ENCODE assay signal across 8 mouse cellular contexts in the genomic region with DNA sequence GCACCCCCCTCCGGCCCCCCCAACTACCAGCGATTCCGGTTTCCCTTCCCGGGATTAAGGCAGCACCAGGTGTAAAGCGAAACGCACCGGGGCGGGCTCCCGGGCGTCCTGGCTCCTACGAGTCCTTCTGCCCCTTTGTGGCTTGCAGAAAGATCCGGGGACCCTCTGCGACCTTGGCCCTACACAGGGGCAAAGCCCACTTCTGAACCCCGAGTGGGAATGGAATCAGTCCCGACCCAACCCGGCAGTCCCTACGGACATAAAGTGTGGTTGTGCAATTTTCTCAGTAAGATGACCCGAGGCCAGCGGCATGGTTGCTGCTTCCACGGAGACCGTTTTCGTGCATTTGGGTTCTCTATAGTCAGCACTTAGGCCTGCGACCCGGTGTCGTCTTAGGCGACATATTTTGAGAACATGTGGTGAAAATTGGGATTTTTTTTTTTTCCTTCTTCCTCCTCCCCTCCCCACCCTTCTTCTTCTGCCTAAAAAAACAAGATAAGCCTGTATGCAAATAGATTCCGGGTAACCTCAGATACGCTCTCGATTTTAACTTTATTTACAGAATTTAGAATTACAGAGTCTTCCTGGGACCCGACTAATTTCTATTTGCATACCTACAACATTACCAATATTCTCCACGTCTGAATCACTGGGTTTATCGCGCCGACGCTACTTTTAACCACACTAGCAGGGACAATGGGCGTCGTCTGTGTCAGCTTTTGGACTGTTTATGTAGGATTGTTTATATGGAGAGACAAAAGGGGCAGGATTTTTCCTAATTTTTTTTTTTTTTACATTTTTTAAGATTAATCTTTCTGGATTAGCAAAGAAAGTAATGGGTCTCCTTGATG. TPM values are rescaled to one million over a fixed set of nuclear protein-coding genes. Genes with fewer than 3 reads are reported as not detected.
DNase-seq lines count a peak whose midpoint lies in the region; ATAC-seq and TF ChIP-seq lines count a peak whose summit lies in the region.

No protein-coding gene starts in this region.

- no peaks in the 10 kb centered on the region for H3K9me3 ChIP-seq in forebrain, embryonic 14.5 days (replicated peaks; ENCODE audit: control insufficient read depth, low read length)
- no peaks in the 10 kb centered on the region for H3K9me3 ChIP-seq in hindbrain, embryonic 10.5 days
- no peaks in the 10 kb centered on the region for H3K9me3 ChIP-seq in limb, embryonic 14.5 days (ENCODE audit: control insufficient read depth, low read length)
- no peaks in the 10 kb centered on the region for H3K9me3 ChIP-seq in midbrain, embryonic 16.5 days (replicated peaks; ENCODE audit: control insufficient read depth, low read length, poor library complexity, severe bottlenecking)

- H3K4me1 ChIP-seq in forebrain, embryonic 14.5 days (ENCODE audit: control insufficient read depth, insufficient read depth, low read length) = peaks cover 15% of the 10 kb centered on the region
- H3K4me1 ChIP-seq in hindbrain, embryonic 10.5 days (replicated peaks) = peaks cover 32% of the 10 kb centered on the region
- H3K4me1 ChIP-seq in limb, embryonic 14.5 days (ENCODE audit: control insufficient read depth, insufficient read depth, low read length) = peaks cover 17% of the 10 kb centered on the region
- H3K4me1 ChIP-seq in midbrain, embryonic 16.5 days (ENCODE audit: control insufficient read depth, insufficient read depth, low read length) = peaks cover 18% of the 10 kb centered on the region

- DNase-seq in CD4-positive, CD25-positive, alpha-beta regulatory T cell, adult 2 months (ENCODE audit: low read depth, low spot score) = peak; percentile 52
- peak; percentile 83 for DNase-seq in adrenal gland, adult 2 months
- DNase-seq in forebrain, embryonic 14.5 days (ENCODE audit: low spot score) = peak; percentile 15
- peak; percentile 46 for DNase-seq in hindbrain, embryonic 10.5 days (ENCODE audit: low spot score)
- DNase-seq in limb, embryonic 14.5 days (ENCODE audit: low spot score) = peak; percentile 27
- peak; percentile 64 for DNase-seq in thymus, postnatal 14 days
- DNase-seq in cerebellum, adult 11 months = no peak

- no peaks in the 10 kb centered on the region for H3K36me3 ChIP-seq in forebrain, embryonic 14.5 days (ENCODE audit: control insufficient read depth, insufficient read depth, low read length)
- no peaks in the 10 kb centered on the region for H3K36me3 ChIP-seq in hindbrain, embryonic 10.5 days
- no peaks in the 10 kb centered on the region for H3K36me3 ChIP-seq in limb, embryonic 14.5 days (ENCODE audit: control insufficient read depth, insufficient read depth, low read length)
- no peaks in the 10 kb centered on the region for H3K36me3 ChIP-seq in midbrain, embryonic 16.5 days (ENCODE audit: control insufficient read depth, insufficient read depth, low read length)

- peak overlapping the region; percentile 25 for H3K4me3 ChIP-seq in forebrain, embryonic 14.5 days (ENCODE audit: low read depth, low read length)
- H3K4me3 ChIP-seq in hindbrain, embryonic 10.5 days = peak overlapping the region; percentile 49
- H3K4me3 ChIP-seq in limb, embryonic 14.5 days (replicated peaks; ENCODE audit: low read length) = peak overlapping the region; percentile 36
- peak overlapping the region; percentile 3; the same call in 1 of the 2 replicates for H3K4me3 ChIP-seq in midbrain, embryonic 16.5 days (ENCODE audit: low read depth, low read length)

- WGBS in forebrain, embryonic 14.5 days = 5% methylated on average over 37 of the region's 37 CpGs
- 1% methylated on average over 37 of the region's 37 CpGs for WGBS in hindbrain, embryonic 10.5 days
- WGBS in limb, embryonic 14.5 days = 2% methylated on average over 37 of the region's 37 CpGs
- 4% methylated on average over 37 of the region's 37 CpGs for WGBS in midbrain, embryonic 16.5 days

- H3K4me2 ChIP-seq in forebrain, embryonic 14.5 days (ENCODE audit: low read length) = peak overlapping the region; percentile 54
- H3K4me2 ChIP-seq in limb, embryonic 14.5 days (replicated peaks; ENCODE audit: low read depth, low read length, severe bottlenecking) = peak overlapping the region; percentile 64
- H3K4me2 ChIP-seq in midbrain, embryonic 16.5 days (ENCODE audit: low read length) = peak overlapping the region; percentile 55

- no peak for TF ChIP-seq POLR2A in limb, embryonic 14.5 days (IDR thresholded peaks at IDR 0.05; ENCODE audit: borderline replicate concordance, extremely low read depth, insufficient read depth, insufficient read length)

- H3K27me3 ChIP-seq in forebrain, embryonic 14.5 days (replicated peaks; ENCODE audit: control insufficient read depth, insufficient read depth, low read length) = no peaks in the 10 kb centered on the region
- H3K27me3 ChIP-seq in hindbrain, embryonic 10.5 days (ENCODE audit: insufficient read depth, poor library complexity, severe bottlenecking) = peaks cover 6% of the 10 kb centered on the region; the same call in 1 of the 2 replicates
- no peaks in the 10 kb centered on the region for H3K27me3 ChIP-seq in limb, embryonic 14.5 days (ENCODE audit: control insufficient read depth, insufficient read depth, low read length)
- no peaks in the 10 kb centered on the region for H3K27me3 ChIP-seq in midbrain, embryonic 16.5 days (ENCODE audit: control insufficient read depth, insufficient read depth, low read depth, low read length)

- peak overlapping the region; percentile 46; the same call in 1 of the 2 replicates for H3K9ac ChIP-seq in forebrain, embryonic 14.5 days (ENCODE audit: low read length)
- H3K9ac ChIP-seq in limb, embryonic 14.5 days (ENCODE audit: low read depth, low read length, severe bottlenecking) = peak overlapping the region; percentile 46; the same call in 1 of the 2 replicates
- H3K9ac ChIP-seq in midbrain, embryonic 16.5 days (ENCODE audit: low read depth, low read length) = peak overlapping the region; percentile 42

- 0 out of 2 replicates have a peak, but pooled peaks have one; percentile 12 for ATAC-seq in forebrain, embryonic 14.5 days
- no peak for ATAC-seq in limb, embryonic 14.5 days (ENCODE audit: low FRiP score, low read depth)
- ATAC-seq in midbrain, embryonic 16.5 days = no peak

- H3K27ac ChIP-seq in forebrain, embryonic 14.5 days (ENCODE audit: low read depth, low read length) = no peak overlapping the region
- peak overlapping the region; percentile 77 for H3K27ac ChIP-seq in hindbrain, embryonic 10.5 days
- H3K27ac ChIP-seq in limb, embryonic 14.5 days (replicated peaks; ENCODE audit: low read depth, low read length) = no peak overlapping the region
- H3K27ac ChIP-seq in midbrain, embryonic 16.5 days (ENCODE audit: low read length) = no peak overlapping the region

RNA-seq across cellular contexts. Expression of gene Zfp217, which starts 5.7 kb away (rescaled TPM):
- total RNA-seq in adrenal gland, adult 2 months (2021) = 10 to 100 TPM; 16.4 to 23.1 TPM
- 10.1 and 10.8 TPM in 2 replicates for polyA plus RNA-seq in adrenal gland, adult 2 months (2012; rRNA removed)
- polyA plus RNA-seq in forebrain, embryonic 14.5 days (2014; fragmentation: Nextera tagmentation; extraction: Ambion mirVana) = 1.7 and 1.8 TPM in 2 replicates
- polyA plus RNA-seq in hindbrain, embryonic 10.5 days (2016; fragmentation: Nextera tagmentation; extraction: Ambion mirVana) = 3.0 TPM in 2 replicates
- polyA plus RNA-seq in limb, embryonic 14.5 days (2012; rRNA removed) = 11.7 and 12.2 TPM in 2 replicates
- 4.0 and 4.8 TPM in 2 replicates for polyA plus RNA-seq in limb, embryonic 14.5 days (2014; fragmentation: Nextera tagmentation; extraction: Ambion mirVana)
- 0.87 and 1.0 TPM in 2 replicates for polyA plus RNA-seq in midbrain, embryonic 16.5 days (2015; fragmentation: Nextera tagmentation; extraction: Ambion mirVana)
